Mouse (Mus musculus) midbrain, embryonic 12.5 days (tissue): ENCODE results near the gene Serp2. TPM values are rescaled to one million over a fixed set of nuclear protein-coding genes. Genes with fewer than 3 reads are reported as not detected.

Experiments used
- ATAC-seq: fragments of 200-750 bp; cut with Nextera tagmentation; 2 replicates; pipeline ENCODE4 v1.8.0; 2017; ENCODE audit warnings: low read depth, moderate TSS enrichment, moderate library complexity; ENCODE audit not compliant: low FRiP score
- H3K27ac ChIP-seq: fragments of 300-500 bp; sonication (generic); replicated peaks from 2 replicates; pipeline ENCODE4 v1.5.1; 2016; ENCODE audit warnings: mild to moderate bottlenecking
- H3K27me3 ChIP-seq: fragments of 300-500 bp; sonication (generic); 2 replicates; pipeline ENCODE4 v1.6.1; 2016; ENCODE audit warnings: mild to moderate bottlenecking
- H3K36me3 ChIP-seq: fragments of 300-500 bp; sonication (generic); 2 replicates; pipeline ENCODE4 v1.6.1; 2016
- H3K4me1 ChIP-seq: fragments of 300-500 bp; sonication (generic); 2 replicates; pipeline ENCODE4 v1.6.1; 2016
- H3K4me2 ChIP-seq: fragments of 300-500 bp; sonication (generic); replicated peaks from 2 replicates; pipeline ENCODE4 v1.6.1; 2016; ENCODE audit warnings: mild to moderate bottlenecking, moderate library complexity
- H3K4me3 ChIP-seq: fragments of 300-500 bp; sonication (generic); 2 replicates; pipeline ENCODE4 v1.5.1; 2016; ENCODE audit warnings: mild to moderate bottlenecking
- H3K9ac ChIP-seq: fragments of 300-500 bp; sonication (generic); replicated peaks from 2 replicates; pipeline ENCODE4 v1.6.1; 2016; ENCODE audit warnings: mild to moderate bottlenecking, moderate library complexity
- H3K9me3 ChIP-seq: fragments of 300-500 bp; sonication (generic); 2 replicates; pipeline ENCODE4 v1.6.1; 2016; ENCODE audit warnings: mild to moderate bottlenecking
- WGBS: fragments of 180-500 bp; shearing (Covaris S2); methylation state at CpG from one replicate; pipeline ENCODE4 v1.1.7; 2016; 5-methylcytosine and 5-hydroxymethylcytosine counted together
- polyA plus RNA-seq: library from polyadenylated mRNA; unstranded; fragments of >200 nt; fragmentation: Nextera tagmentation; extraction: Ambion mirVana; gene quantifications from 2 replicates; pipeline ENCODE4 v1.2.1, GENCODE M21; 2016

Gene Serp2
- polyA plus RNA-seq, 1 experiment from 2014 or later = 52.7 TPM

DNA sequence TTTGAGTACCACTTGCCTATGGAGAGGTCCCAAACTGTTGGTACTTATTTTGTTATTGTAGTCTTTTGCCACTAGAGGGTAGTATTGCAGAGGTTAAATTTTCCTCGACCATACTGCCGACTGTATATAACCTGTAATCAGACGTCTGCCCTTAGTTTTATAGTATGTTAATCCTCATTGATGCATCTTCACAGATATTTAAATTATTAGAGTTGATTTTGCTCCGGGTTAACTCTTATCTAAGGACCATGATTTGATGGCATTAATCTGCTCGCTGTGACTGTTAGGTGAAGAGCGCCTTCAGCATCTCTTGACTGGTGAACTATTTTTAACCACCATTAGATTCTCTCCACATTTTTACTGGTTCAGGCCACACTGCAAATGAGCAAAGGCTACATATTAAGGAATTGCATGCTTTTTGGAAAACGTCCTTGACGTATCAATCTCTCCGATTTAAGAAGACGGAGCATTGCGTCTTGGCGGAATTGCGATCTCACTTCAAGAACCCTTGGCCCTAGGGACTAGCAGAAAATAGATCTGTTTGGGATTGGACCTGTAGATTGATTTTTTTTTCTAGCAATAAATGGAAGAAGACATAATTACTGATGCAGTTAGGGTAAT, 53.3 kb downstream of the Serp2 start:
- Histone ChIP-seq H3K4me3 (peak overlapping the region; percentile 76), H3K27me3 (no peaks in the 10 kb centered on the region), H3K4me2 (peak overlapping the region; percentile 88), H3K36me3 (peaks cover 19% of the 10 kb centered on the region), H3K9ac (peak overlapping the region; percentile 96), H3K9me3 (no peaks in the 10 kb centered on the region), H3K4me1 (peaks cover 29% of the 10 kb centered on the region), H3K27ac (peak overlapping the region; percentile 100)
- WGBS = 5% methylated on average over 13 of the region's 13 CpGs
- no peak for ATAC-seq

DNA sequence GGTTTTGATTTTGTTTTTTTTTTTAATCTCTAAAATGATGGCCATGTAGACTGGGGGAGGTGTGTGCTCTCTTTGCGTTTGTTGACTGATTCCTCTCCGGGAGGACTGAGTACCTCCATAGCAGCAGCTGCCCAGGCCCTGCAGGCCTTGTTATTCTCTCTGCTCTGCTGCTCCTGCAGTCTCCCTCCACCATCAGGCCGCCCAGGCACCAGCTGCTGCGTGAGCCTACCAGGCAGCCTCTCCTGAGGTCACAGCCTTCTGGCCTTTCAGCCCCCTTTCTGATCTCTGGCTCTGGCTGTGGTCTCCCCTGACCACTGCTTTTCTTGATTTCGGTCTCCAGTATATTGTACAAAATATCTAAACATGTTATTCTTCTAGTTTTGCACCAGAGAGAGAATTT, 56.7 kb downstream of the Serp2 start:
- no peak for ATAC-seq
- Histone ChIP-seq H3K9me3 (no peaks in the 10 kb centered on the region), H3K27me3 (no peaks in the 10 kb centered on the region), H3K4me2 (no peak overlapping the region), H3K9ac (no peak overlapping the region), H3K36me3 (no peaks in the 10 kb centered on the region), H3K4me3 (no peak overlapping the region), H3K4me1 (peaks cover 16% of the 10 kb centered on the region), H3K27ac (no peak overlapping the region)
- WGBS = 23% methylated on average over 5 of the region's 5 CpGs

DNA sequence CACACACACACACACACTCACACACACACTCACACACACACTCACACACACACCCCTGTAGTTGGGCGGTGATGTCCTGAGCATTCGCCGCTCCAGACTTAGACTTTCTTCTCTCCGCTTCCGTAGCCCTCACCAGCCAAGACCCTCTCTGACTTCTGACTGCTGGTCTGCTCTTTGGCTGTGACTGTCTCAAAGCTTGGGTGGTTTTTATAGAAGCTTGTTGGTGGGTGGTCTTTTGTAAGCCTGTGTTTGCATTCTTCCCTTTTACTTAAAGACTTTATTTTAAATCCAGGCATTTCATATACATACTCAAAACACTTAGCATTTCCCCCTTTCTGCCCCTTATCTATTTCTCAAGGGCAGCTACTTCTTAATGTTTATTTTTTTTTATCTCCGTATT, 57.2 kb downstream of the Serp2 start:
- no peak overlapping the region for H3K4me3 ChIP-seq
- H3K4me1 ChIP-seq = peaks cover 18% of the 10 kb centered on the region
- no peak overlapping the region for H3K4me2 ChIP-seq
- H3K36me3 ChIP-seq = no peaks in the 10 kb centered on the region
- no peak overlapping the region for H3K9ac ChIP-seq
- no peak overlapping the region for H3K27ac ChIP-seq
- H3K27me3 ChIP-seq = no peaks in the 10 kb centered on the region
- WGBS = 87% methylated on average over 6 of the region's 6 CpGs
- no peak for ATAC-seq
- H3K9me3 ChIP-seq = no peaks in the 10 kb centered on the region

DNA sequence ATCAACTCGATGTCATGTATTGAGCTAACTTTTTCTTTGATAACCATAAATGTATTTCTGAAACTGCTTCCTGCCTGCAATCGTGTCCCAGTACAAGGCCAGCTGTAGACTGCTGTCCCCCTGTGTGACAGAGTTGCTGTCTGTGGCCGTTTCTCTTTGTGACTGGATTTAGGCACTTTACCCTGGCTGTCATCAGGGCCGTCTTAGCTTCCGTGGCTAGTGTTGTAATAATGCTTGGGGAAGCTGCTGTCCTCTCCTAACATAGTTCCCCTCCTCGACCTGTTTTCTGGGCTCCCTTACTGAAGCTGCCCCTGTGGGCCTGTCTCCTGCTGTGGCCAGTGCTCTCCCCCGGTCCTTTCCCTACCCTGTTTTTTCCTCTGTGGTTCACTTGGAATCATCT, 58.5 kb downstream of the Serp2 start:
- H3K4me3 ChIP-seq = no peak overlapping the region
- no peak overlapping the region for H3K27ac ChIP-seq
- no peaks in the 10 kb centered on the region for H3K9me3 ChIP-seq
- no peak overlapping the region for H3K9ac ChIP-seq
- peaks cover 11% of the 10 kb centered on the region; the same call in 1 of the 2 replicates for H3K4me1 ChIP-seq
- H3K27me3 ChIP-seq = no peaks in the 10 kb centered on the region
- 59% methylated on average over 7 of the region's 7 CpGs for WGBS
- no peak for ATAC-seq
- peaks cover 10% of the 10 kb centered on the region for H3K36me3 ChIP-seq
- H3K4me2 ChIP-seq = no peak overlapping the region

DNA sequence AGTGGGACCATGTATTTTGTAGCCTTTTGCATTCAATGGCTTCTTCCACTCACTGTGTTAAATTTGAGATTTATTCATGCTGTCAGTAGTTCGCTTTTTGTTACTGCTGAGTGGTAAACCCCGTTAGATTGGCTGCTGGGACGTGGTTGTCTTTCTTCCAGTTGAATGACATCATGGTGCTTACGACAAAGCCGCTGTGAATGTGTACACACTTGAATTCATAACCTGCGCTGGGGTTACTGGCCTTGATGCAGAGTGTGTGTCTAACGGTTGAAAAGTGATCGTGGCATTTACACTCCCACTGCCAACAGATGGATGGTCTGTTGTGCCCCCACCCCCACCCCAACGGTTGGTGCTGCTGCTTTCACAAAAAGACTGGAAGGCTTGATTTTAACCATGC, 59.5 kb downstream of the Serp2 start:
- Histone ChIP-seq H3K9me3 (no peaks in the 10 kb centered on the region), H3K4me3 (no peak overlapping the region), H3K4me1 (peaks cover 11% of the 10 kb centered on the region; the same call in 1 of the 2 replicates), H3K4me2 (no peak overlapping the region), H3K27ac (no peak overlapping the region), H3K9ac (no peak overlapping the region), H3K36me3 (peaks cover 16% of the 10 kb centered on the region), H3K27me3 (no peaks in the 10 kb centered on the region)
- 70% methylated on average over 9 of the region's 9 CpGs for WGBS
- no peak for ATAC-seq

DNA sequence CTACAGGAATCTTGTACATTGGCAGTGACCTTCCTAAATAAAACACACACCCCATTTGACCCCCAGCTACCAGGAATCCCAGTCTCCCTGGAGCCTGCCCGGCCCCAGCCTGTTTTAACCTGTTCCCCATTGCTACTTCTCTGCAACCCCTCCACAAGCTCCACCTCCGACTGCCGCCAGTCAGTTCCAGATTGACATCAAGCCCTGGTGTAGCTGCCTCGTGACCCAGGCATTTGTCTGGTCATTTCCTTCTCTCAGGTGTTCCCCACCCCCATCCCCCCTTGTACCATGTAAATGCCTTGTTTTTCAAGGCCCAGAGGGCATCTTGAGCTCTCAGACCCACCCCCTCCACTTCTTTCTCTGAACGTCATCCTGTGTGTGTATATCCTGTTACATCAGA, 61.7 kb downstream of the Serp2 start:
- Histone ChIP-seq H3K9me3 (no peaks in the 10 kb centered on the region), H3K27me3 (no peaks in the 10 kb centered on the region), H3K4me3 (no peak overlapping the region), H3K36me3 (peaks cover 16% of the 10 kb centered on the region), H3K4me2 (no peak overlapping the region), H3K4me1 (peaks cover 11% of the 10 kb centered on the region; the same call in 1 of the 2 replicates), H3K9ac (0 out of 2 replicates have a peak overlapping the region, but pooled peaks have one; percentile 34), H3K27ac (no peak overlapping the region)
- 57% methylated on average over 5 of the region's 5 CpGs for WGBS
- no peak for ATAC-seq

DNA sequence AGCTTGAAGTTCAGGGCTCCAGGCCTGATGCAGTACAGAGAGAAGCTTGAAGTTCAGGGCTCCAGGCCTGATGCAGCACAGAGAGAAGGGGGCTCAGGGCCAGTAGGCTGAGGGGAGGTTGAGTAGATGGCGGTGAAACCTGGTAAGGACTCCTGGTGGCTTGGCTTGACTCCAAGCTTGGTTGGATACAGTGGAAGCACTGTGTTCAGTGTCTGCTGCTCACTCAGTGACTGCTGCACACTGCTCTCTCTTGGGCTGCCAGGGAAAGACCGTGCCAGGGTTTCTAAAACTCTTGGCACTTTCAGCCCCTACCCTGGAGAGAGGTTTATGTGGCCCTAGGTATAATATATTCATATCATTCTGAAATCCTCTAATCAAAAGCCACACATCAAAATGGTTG, 67.6 kb downstream of the Serp2 start:
- H3K27me3 ChIP-seq = no peaks in the 10 kb centered on the region
- H3K4me3 ChIP-seq = no peak overlapping the region
- peaks cover 15% of the 10 kb centered on the region for H3K36me3 ChIP-seq
- no peak overlapping the region for H3K4me2 ChIP-seq
- no peaks in the 10 kb centered on the region for H3K4me1 ChIP-seq
- no peaks in the 10 kb centered on the region for H3K9me3 ChIP-seq
- H3K9ac ChIP-seq = no peak overlapping the region
- 86% methylated on average over 2 of the region's 2 CpGs for WGBS
- H3K27ac ChIP-seq = no peak overlapping the region
- ATAC-seq = no peak

DNA sequence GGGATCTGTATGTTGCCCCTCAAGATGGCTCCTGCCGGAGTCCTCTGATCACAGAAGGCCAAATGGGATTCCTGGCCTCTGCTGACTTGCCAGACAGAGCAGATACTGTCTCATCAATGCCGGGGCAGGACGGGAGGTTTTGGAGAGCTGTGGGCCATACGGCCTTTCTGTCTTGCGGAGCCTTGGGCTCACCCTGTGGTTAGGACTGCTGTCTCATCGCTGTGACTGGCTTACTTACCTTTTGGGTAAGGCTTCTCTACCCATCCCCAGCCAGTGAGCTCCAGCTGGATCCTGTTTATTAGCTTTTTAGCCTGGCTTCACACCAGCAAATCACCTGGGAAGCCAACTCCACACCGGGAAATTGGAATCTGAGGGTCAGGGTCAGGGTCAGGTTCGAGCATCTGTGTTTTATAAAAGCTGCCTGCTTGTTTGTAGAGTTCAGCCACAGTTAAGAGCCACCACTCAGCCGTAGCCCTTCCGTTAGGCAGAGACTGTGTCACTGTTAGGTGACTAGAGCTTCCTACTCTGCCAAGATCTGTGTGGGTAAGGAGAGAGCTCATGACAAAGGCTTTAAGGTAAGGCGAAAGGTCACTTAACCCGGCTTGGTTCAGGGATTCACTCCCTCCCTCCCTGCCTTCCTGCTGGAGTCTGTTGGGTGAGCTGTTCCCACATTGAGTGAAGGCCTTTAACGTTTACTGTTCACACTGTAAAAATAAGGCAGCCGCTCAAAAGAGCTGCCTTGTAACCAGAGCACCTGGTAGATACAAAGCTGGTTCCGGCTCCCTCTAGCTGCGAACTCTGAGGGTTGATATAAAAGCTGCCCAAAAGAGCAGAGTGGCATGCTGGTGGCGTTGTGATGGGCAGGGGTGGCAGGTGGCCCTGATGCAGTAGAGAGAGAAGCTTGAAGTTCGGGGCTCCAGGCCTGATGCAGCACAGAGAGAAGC, 68.3 kb downstream of the Serp2 start:
- Histone ChIP-seq H3K27ac (peak overlapping the region; percentile 49), H3K4me3 (no peak overlapping the region), H3K9me3 (no peaks in the 10 kb centered on the region), H3K36me3 (peaks cover 7% of the 10 kb centered on the region; the same call in 1 of the 2 replicates), H3K27me3 (no peaks in the 10 kb centered on the region), H3K4me1 (no peaks in the 10 kb centered on the region), H3K4me2 (no peak overlapping the region), H3K9ac (no peak overlapping the region)
- ATAC-seq = no peak
- 78% methylated on average over 18 of the region's 18 CpGs for whole genome bisulfite sequencing

DNA sequence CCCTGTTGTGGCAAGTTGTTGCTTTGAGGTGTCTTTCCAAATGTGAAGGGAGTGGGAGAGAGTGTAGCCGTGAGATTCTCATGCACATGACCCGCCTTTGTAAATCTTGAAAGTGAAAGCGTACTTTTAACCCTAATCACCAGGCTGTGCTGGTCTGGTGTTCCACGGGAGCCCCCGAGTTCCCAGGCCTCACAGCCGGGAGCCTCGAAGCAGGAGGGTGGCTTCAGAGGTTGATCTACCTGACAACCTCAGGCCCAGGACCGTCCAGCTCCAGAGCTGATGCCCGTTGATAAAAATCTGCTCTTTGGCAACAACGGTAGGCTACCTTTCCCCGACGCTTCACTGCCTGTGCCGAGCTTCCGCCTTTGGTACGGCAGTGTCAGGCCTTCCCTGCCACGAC, 69.1 kb downstream of the Serp2 start:
- WGBS = 88% methylated on average over 16 of the region's 16 CpGs
- H3K4me2 ChIP-seq = no peak overlapping the region
- no peaks in the 10 kb centered on the region for H3K4me1 ChIP-seq
- peak overlapping the region; percentile 49 for H3K27ac ChIP-seq
- no peak overlapping the region for H3K9ac ChIP-seq
- no peak for ATAC-seq
- H3K4me3 ChIP-seq = no peak overlapping the region
- H3K9me3 ChIP-seq = no peaks in the 10 kb centered on the region
- H3K36me3 ChIP-seq = no peaks in the 10 kb centered on the region
- no peaks in the 10 kb centered on the region for H3K27me3 ChIP-seq

DNA sequence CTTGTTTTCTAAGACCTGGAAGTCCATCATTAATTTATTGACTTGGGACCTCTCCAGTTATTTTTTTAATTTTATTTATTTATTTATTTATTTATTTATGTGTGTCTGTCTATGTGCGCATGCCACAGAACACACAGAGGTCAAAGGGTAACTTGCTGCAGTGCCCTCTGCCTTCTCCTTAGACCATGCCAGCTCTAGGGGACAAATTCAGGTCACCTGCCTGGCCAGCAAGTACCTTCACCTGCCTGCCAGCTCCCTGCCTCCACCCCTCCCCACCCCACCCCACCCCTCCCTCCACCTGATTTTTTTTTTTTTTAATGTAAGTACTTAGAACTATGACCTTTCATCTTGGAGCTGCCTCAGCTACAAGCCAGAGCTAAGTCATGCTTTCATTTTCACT, 73.0 kb downstream of the Serp2 start:
- 85% methylated on average over 1 of the region's 1 CpGs for WGBS
- H3K27ac ChIP-seq = no peak overlapping the region
- H3K9ac ChIP-seq = no peak overlapping the region
- H3K9me3 ChIP-seq = no peaks in the 10 kb centered on the region
- no peak for ATAC-seq
- H3K4me2 ChIP-seq = no peak overlapping the region
- no peaks in the 10 kb centered on the region for H3K27me3 ChIP-seq
- peaks cover 4% of the 10 kb centered on the region; the same call in 1 of the 2 replicates for H3K36me3 ChIP-seq
- no peak overlapping the region for H3K4me3 ChIP-seq
- H3K4me1 ChIP-seq = no peaks in the 10 kb centered on the region
